Mouse (Mus musculus) hematopoietic multipotent progenitor cell, adult 10-12 weeks (in vitro differentiated cells): ENCODE measurements around the gene Pramef17. TPM values are rescaled to one million over a fixed set of nuclear protein-coding genes. Genes with fewer than 3 reads are reported as not detected.

Source experiments
- polyA plus RNA-seq: library from polyadenylated mRNA; stranded (reverse); fragments of >175 nt; gene quantifications from 2 replicates; pipeline ENCODE4 v1.2.3, GENCODE M21; 2012; ENCODE audit warnings: low replicate concordance

The Pramef17 gene
- not detected in 2 replicates for polyA plus RNA-seq

DNA sequence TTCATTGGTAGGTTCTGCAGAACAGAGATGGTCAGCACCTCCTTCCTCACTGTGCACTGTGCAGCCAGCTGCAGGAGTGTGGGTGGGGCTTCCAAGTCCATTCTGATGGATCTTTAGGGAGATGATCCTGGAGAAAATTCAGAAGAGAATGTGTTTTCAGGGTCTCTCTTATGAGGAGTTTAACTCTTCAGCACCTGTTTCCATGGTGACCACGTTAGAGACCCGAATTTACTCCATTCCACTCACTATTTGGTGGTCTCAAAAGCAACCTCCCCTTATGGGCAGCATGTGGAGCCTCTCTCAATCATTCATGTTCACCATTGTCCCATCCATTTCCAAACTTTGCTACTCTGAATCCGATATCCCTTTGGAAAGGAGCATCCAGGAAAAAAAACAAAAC is at the start of gene Pramef17:
TSS of gene Pramef17 (minus strand) at position 101 of the 400 bp plus-strand sequence.

GRCm38 (mm10) chr4:143966850-143967249 is 27.3 kb downstream of the Pramef17 start, which contains the start of gene Gm13101:
Gene Gm13101 (minus strand): TSS chr4:143966950.

DNA sequence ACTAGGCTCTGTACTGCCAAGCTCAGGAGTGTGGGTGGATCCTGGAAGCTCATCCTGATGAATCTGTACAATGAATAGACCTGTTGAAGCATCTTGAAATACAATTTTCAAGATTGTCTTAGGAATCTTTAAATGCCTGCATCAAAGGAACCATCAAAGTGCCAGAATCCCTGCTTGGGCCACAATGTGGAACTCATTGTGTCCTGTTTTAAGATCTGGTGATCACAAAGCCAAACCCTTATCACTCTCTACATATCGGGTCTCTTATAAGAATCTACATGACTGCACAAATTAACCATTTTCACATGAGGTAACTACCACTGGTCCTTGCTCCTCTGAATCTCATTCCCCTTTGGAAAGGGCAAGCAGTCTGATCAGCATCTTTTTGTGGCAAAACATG is 43.3 kb downstream of the Pramef17 start, which contains the start of gene Pramef25:
TSS of gene Pramef25 (minus strand) at position 101 of the 400 bp plus-strand sequence.

Other genes with a start within 250 kb of the Pramef17 start
- gene Gm13023, start 205.0 kb downstream of the Pramef17 start, polyA plus RNA-seq: not detected in 2 replicates
- gene Gm13084, start 178.3 kb downstream of the Pramef17 start, polyA plus RNA-seq: not detected in 2 replicates
- gene Gm13103, start 147.9 kb downstream of the Pramef17 start, polyA plus RNA-seq: not detected in 2 replicates
- gene Pramef6, start 94.0 kb downstream of the Pramef17 start, polyA plus RNA-seq: not detected in 2 replicates
- not detected in 2 replicates for gene Pramef25, start 43.4 kb downstream of the Pramef17 start, polyA plus RNA-seq
- gene Gm13101, start 27.4 kb downstream of the Pramef17 start, polyA plus RNA-seq: not detected in 2 replicates
- gene Pramel4, start 64.8 kb upstream of the Pramef17 start, polyA plus RNA-seq: not detected in 2 replicates
- not detected in 2 replicates for gene Gm13102, start 112.1 kb upstream of the Pramef17 start, polyA plus RNA-seq
- gene Oog3, start 168.3 kb upstream of the Pramef17 start, polyA plus RNA-seq: not detected in 2 replicates
- gene Oog2, start 196.3 kb upstream of the Pramef17 start, polyA plus RNA-seq: not detected in 2 replicates
- gene C87977, start 218.9 kb upstream of the Pramef17 start, polyA plus RNA-seq: not detected in 2 replicates